Mouse (Mus musculus) adrenal gland, adult 18-20 months (tissue): ENCODE data around the gene Des. TPM values are rescaled to one million over a fixed set of nuclear protein-coding genes. Genes with fewer than 3 reads are reported as not detected.

Experiments
- DNase-seq, 2 experiments: peaks; one replicate each; pipeline ENCODE4 v3.0.0; 2021 to 2022; ENCODE audit warnings: low spot score in 2 of 2
- total RNA-seq, 2 experiments: library from RNA; stranded (reverse); gene quantifications; 1 replicate in 1 of 2; 2 replicates in 1 of 2; pipeline ENCODE4 v1.2.3; 2021

Des gene
- total RNA-seq, 2 experiments from 2014 or later = 15.9 to 21.3 TPM

GRCm38 (mm10) chr1:75412196-75412595 is 52.1 kb downstream of the Des start:
- DNase-seq = no peak

DNA sequence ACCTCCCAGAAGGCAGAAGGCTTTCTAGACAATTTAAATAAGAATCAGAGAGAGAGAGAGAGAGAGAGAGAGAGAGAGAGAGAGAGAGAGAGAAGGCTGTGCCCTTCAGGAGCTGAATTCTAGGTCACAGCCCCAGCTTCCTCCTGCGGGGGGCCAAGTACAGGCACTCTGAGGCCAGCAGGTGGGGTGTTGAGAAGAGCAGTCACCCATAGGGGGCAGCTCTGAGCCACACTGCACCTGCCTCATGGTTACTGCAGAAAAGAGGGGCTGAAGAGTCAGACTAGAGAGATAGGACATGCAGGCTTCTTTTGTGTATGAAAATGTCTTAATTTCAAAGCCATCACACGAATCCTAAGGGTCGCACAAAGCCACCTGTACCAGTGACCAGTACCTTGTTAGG is 53.6 kb downstream of the Des start:
- no peak for DNase-seq

Other genes starting within 250 kb of the Des start
- 1 to 10 TPM; 6.1 to 7.4 TPM for gene Nhej1, start 235.1 kb upstream of the Des start, total RNA-seq
- under 1 TPM; 0.32 to 0.63 TPM for gene Slc23a3, start 226.4 kb upstream of the Des start, total RNA-seq
- 10 to 100 TPM; 32.3 to 33.2 TPM for gene Cnppd1, start 217.6 kb upstream of the Des start, total RNA-seq
- 10 to 100 TPM; 86.5 to 95.1 TPM for gene Retreg2, start 217.6 kb upstream of the Des start, total RNA-seq
- gene Zfand2b, start 191.7 kb upstream of the Des start, total RNA-seq = 10 to 100 TPM; 29.4 to 31.8 TPM
- gene Abcb6, start 179.9 kb upstream of the Des start, total RNA-seq = 10 to 100 TPM; 23.1 to 23.3 TPM
- gene Ankzf1, start 168.2 kb upstream of the Des start, total RNA-seq = 10 to 100 TPM; 13.0 to 18.5 TPM
- 10 to 100 TPM; 38.0 to 42.7 TPM for gene Atg9a, start 168.1 kb upstream of the Des start, total RNA-seq
- gene Glb1l, start 149.5 kb upstream of the Des start, total RNA-seq = 10 to 100 TPM; 16.6 to 22.8 TPM
- 100 to 1,000 TPM; 117 to 119 TPM for gene Stk16, start 149.5 kb upstream of the Des start, total RNA-seq
- gene Tuba4a, start 140.5 kb upstream of the Des start, total RNA-seq = 100 to 1,000 TPM in 1 of 2 experiments, 10 to 100 TPM in 1; 48.9 to 119 TPM
- gene A630095N17Rik, start 128.2 kb upstream of the Des start, total RNA-seq = not detected
- gene Dnajb2, start 123.9 kb upstream of the Des start, total RNA-seq = 100 to 1,000 TPM; 118 to 204 TPM
- gene Ptprn, start 95.8 kb upstream of the Des start, total RNA-seq = 10 to 100 TPM; 51.0 to 59.5 TPM
- gene Resp18, start 81.9 kb upstream of the Des start, total RNA-seq = 100 to 1,000 TPM; 141 to 165 TPM
- 10 to 100 TPM; 90.1 to 90.6 TPM for gene Dnpep, start 42.3 kb upstream of the Des start, total RNA-seq
- gene Speg, start 15.0 kb downstream of the Des start, total RNA-seq = 10 to 100 TPM in 1 of 2 experiments, 1 to 10 TPM in 1; 7.3 to 10.8 TPM
- gene Gmppa, start 75.6 kb downstream of the Des start, total RNA-seq = 10 to 100 TPM; 53.2 to 56.1 TPM
- gene Asic4, start 90.1 kb downstream of the Des start, total RNA-seq = 1 to 10 TPM; 5.1 to 8.1 TPM
- 10 to 100 TPM; 58.9 to 59.1 TPM for gene Chpf, start 119.0 kb downstream of the Des start, total RNA-seq
- gene Tmem198, start 119.2 kb downstream of the Des start, total RNA-seq = 1 to 10 TPM; 3.5 to 6.2 TPM
- gene Obsl1, start 146.1 kb downstream of the Des start, total RNA-seq = 10 to 100 TPM; 48.9 to 54.4 TPM
- 10 to 100 TPM; 18.2 to 29.6 TPM for gene Inha, start 146.7 kb downstream of the Des start, total RNA-seq
- gene Stk11ip, start 161.2 kb downstream of the Des start, total RNA-seq = 10 to 100 TPM; 12.6 to 19.5 TPM
- 100 to 1,000 TPM in 1 of 2 experiments, 10 to 100 TPM in 1; 92.6 to 132 TPM for gene Slc4a3, start 185.9 kb downstream of the Des start, total RNA-seq